Mouse (Mus musculus) neutrophil, adult 5-6 weeks (primary cell): Measurements from ENCODE around the gene Agap1. TPM values are rescaled to one million over a fixed set of nuclear protein-coding genes. Genes with fewer than 3 reads are reported as not detected.

Experiments used
- ATAC-seq: fragments of 151-379, 151-347 bp; 2 replicates; pipeline ENCODE4 v1.8.0; 2017; ENCODE audit warnings: mild to moderate bottlenecking, moderate TSS enrichment; ENCODE audit not compliant: insufficient number of reproducible peaks, poor library complexity, low FRiP score, severe bottlenecking; ENCODE audit errors: extremely low read depth
- total RNA-seq: library from RNA; stranded (forward); fragments of 200-1000 nt; gene quantifications from 2 replicates; pipeline ENCODE4 v1.2.3, GENCODE M21; 2017

Agap1 gene
- total RNA-seq, 1 experiment from 2014 or later: 9.7 TPM

DNA sequence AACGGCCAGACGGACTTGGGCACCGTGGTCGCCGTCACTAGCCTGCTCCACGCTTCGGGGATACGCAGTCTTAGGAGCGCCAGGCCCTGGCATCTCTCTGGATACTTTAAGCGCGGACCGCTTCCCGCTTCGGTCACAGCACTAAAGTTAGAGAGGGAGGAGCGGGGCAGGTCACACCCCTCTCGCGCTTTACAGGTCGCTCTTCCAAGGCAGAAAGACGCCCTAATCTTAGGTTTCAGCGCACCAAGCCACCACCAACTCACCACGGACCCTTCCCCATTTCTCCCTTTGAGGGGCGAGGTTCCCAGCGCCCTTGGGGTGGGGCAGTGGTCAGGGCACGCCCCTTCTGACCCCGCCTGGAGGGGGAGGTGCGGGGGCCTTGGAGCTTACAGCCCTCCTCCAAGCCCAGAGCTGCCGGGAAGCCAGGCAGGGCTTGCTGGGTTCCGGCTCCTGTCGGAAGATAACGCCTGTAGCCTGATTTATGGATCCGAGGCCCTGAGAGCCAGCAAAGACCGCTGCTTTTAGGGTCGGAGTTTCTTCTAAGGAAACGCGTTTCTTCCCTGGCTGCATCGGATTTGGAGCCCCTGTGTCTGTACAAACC lies 472.6 kb downstream of the Agap1 start:
- no peak for ATAC-seq

DNA sequence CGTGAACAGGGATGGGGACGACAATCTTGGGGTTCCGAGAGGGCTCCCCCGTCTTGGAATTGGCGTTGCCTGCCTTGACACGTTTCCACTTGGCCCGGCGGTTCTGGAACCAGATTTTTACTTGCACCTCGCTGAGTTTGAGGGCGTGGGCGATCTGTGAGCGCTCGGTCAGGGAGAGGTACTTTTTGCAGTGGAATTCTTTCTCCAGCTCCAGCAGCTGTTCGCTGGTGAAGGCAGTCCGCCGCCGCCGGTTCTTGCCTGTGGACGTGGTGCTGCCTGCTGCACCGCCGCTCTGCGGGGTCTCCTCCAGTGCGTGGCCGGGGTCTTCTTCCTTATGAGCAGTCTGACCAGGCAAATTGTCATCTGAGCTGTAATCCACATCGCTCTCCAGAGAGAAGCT lies 474.1 kb downstream of the Agap1 start:
- no peak for ATAC-seq

DNA sequence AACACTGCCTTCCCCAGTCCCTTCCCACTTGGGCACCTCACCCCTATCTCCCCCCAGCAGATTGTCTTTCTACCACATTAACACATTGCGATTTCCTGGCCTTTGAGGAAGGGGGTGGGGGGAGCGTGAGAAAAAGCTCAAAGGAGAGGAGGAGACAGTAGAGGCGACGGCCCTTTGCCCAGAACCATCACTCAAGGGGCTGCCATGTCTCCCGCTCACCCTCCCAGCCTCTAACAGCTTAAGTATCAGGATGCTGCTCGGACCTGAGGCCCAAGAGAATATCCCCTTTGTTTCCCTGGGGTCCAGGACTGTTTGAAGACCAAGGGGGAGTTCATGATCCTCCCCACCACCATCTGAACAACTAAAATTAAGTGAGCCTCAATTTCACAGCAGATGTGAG lies 474.6 kb downstream of the Agap1 start:
- no peak for ATAC-seq

DNA sequence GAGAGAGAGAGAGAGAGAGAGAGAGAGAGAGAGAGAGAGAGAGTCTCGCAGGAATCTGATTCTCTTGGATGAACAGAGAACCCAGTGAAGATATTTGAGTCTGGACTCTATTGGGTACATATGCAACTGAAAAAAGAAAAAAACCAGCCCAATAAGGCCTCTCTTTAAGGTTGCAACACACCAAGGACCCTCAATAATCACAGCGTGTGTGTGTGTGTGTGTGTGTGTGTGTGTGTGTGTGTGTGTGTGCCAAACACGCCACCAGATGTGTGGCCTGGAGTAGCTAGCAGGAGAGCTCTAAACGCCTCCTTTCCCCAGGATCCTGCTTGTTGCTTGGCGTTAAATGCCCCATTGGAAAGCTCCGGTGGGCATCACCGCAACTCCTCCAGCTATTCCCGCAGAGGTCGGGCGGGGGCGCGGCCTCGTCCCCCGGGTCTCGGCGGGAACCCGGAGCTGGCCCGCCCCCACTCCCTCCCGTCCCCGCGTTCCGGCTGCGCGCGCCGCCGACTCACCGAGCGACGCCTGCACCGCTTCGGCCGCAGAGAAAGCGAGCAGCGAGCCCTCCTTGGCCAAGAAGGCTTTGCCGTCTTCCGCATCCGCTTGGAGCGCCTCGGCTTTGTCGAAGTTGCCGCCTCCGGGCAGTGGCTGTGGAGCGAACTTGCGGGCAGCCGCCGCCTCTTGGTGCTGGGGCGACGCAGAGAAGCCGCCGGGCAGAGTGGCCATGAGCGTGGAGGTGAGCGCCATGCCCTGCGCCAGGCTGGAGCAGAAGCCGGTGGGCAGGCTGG lies 475.3 kb downstream of the Agap1 start:
- ATAC-seq: no peak

DNA sequence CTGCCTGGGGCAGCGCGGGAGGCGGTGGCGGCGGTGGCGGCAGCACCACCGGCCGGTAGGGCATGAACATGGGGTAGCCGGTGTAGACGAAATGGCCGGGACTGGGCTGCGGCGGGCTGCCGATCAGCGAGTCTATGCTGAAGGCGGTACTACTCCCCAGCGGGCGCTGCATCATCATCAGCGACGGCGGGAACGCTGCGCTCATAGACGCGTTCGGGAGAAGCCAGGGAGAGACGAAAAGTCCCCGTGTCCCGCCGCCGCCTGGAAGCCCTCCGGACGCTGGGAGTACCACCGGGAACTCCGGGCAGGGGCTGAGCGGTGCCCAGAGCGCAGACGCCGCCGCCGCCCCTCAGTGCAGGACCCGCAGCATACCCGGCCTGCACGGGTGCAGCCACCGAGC lies 475.9 kb downstream of the Agap1 start:
- no peak for ATAC-seq

DNA sequence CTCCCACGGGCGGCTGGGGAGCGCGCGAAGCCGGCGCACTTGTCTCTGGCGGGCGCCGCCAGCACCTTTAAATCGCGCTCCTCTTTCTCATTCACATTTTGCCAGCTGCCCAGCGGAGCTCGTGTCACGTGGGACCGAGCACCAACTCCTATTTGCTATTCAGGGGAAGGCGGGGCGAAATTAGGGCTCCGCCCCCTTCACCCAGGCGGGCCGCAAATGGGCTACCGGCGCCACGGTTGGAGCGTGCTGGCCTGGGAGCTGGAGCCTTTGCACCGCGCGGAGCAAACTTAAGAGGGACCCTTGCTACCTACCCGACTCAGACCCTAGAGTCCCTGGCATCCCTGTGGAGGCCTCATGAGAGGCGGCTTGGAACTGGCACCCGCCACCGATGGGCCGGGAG lies 476.5 kb downstream of the Agap1 start, which contains the start of gene Gbx2:
TSS of gene Gbx2 (minus strand) at position 60 of the 400 bp plus-strand sequence.
- no peak for ATAC-seq

DNA sequence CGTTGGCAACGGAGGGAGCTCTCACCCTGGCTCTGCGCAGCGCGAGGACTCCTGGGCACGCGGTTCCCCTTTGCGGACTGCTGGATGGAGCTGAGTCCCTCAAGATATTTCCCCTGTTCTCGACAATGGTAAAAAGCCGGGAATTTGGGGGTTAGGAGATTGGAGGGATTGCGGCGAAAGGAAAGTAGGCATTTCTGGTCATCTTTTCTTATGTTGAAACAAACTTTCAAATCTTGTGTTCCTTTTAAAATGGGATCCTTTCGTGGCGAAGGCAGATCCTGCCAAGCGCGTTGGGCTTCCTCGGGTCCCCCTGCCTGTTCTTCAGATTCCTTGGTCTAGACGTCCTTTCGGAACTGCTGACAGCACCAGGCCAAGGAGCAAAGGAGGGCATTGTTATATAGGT lies 477.4 kb downstream of the Agap1 start:
- ATAC-seq: no peak

DNA sequence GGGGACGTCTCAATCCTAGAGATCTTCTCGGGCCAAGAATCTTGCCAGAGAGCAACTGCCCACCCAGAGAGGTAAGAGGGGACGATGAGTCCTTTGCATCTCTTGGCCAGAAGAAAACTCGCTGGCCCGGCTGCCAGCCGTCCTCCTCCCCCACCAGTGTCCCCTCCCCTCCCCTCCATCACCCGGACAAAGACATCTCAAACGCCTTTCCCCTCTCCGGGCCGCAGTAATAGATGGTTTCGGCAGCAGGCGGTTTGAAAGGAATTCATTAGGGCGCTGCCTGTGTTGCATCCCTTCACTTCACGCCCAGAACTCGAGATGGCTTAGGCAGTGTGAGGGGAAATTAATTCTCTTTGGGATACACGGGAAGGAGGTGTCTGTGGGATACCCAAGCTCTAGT lies 478.0 kb downstream of the Agap1 start:
- no peak for ATAC-seq

DNA sequence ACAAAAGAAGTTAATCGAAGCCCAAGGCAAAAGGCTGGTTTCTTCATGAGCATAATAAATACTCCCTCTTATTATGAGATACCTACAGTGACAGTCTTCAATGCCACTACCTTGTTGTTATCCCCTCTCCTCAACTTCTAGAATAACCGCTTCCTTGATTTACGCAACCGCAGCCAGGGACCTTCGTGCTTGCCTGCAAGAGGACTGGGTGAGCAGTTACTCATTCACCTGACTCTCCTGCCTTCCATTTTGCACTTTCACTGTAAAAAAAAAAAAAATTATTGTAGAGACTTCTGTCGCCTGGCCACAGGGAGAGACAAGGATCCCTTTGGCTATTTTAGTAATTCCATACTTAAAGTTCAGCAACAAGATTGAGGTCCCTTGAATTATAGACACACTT lies 478.4 kb downstream of the Agap1 start:
- ATAC-seq: no peak

DNA sequence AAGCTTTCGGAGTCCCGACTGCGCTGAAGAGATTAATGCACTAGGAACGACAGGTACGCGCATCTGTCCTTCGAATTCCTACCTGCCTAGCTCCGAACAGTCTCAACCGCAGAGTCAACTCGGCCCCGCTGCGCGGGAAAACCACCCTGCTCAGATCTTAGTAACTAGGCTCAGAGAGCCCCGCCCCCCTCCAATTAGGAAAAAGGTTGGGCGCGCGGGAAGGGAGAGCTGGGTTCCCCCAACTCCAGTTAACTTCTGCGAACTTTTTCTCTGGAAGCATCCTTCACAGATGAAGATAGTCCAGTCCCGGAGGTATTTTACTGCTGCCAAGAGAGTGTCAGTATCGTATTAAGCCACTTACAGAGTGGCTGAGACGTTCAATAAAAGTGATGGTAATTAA lies 479.2 kb downstream of the Agap1 start:
- ATAC-seq: no peak

DNA sequence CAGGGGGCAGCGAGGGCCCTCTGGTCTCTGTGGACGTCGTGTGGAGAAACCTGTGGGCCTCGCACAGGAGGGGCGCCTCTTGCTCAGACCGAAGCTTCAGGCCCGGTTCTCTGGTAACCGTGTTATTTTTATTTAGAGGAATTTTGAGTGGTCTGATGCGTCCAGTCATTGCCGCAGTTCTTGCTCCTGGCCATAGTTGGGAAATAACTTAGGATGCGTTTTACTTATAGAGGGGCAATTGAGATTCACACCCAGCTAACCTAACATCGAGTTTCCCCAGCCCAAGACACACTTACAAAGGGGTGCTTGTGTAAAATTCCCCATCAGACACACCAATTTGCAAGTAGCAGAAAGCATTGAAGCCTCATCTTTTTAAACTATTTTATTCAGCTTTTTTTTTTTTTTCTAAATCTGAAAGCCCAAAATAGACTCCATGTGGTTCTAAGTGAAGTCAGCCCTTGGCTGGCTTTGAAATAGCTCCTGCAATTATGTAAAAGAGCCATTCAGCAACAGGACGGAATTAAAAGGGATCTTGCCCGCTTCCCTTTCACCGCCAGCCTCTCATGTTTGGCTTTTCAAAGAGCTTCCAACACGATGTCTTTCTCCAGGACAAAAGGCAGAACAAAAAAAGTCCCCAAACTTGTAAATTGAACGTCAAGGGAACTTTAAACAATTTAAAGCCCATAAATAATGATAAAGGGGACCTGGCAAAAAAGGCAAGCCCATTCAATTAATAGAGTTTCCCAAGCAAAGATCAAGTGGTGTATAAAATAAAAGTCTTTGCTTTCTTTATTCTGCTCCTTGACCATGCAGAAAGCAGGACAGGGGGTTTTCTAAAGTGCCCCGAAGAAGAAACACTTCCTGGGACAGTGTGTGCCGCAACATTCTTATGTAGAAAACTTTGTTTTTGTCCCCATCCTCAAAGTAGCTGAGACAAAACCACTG lies 480.0 kb downstream of the Agap1 start:
- no peak for ATAC-seq

DNA sequence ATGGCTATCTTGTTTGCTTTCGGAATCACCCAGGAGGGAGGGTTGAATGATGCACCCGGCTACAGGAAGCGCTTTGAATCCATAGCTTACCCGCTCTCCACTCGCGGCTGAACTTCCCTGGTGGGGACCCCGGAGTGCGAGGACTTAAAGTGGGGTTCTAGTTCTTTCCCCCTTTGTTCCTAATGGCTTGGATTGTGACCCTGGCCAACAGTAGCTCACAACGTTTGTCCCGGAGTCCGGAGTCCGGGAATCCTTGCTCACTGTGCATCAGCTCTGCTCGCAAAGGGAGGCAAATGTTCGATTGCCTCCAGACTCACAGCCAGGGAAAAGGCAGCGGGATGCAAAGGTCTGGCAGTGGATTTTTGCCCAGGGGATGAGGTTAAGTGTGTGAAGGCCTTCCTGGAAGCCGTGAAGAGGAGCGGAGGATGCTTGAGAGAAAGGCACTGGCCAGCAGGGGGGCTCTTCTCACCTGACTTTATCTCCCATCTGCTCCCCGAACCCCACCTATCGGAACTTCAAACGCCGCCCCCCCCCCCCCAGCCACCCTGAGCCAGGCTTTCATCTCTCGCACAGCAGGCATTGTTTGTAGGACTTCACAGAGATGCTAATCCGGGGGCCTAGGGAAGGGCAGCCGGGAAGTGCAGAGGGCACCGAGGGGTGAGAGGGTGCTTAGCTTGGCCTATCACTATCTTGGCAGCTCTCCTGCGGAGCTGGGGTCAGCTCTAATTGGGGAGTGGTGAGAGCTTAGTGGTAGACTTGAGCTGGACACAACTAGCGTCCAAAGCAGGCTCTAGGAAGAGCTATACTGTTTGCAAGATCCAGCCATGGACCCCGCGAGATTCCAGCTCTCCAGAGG lies 481.1 kb downstream of the Agap1 start:
- ATAC-seq: no peak

DNA sequence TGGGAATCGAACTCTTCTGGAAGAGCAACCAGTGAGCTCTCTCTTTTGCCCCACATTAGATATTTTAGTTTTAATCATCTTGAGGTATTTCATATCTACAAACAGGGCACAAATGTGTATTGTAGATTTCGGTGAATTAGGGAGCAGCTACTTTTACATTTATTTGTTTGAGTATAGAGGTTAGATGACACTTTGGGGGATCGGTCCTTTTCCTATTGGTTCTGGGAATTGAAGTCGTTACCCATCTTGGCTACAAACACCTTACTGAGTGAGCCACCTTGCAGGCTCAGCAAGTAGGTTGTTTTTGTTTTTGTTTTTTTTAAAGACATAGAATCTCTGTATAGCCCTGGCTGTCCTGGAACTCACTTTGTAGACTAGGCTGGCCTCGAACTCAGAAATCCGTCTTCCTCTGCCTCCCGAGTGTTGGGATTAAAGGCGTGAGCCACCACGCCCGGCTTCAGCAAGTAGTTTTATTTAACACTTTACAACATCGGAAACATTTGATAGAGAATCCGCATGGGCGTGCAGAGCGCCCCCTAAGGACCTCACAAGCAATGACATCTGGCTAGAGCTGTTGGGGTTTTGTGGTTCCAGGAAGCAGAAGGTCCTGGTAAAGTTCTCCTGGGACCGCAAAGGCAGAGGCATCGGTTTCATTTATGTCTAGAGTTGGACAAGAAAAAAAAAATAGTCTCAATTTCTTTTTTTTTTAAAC lies 484.4 kb downstream of the Agap1 start:
- no peak for ATAC-seq

DNA sequence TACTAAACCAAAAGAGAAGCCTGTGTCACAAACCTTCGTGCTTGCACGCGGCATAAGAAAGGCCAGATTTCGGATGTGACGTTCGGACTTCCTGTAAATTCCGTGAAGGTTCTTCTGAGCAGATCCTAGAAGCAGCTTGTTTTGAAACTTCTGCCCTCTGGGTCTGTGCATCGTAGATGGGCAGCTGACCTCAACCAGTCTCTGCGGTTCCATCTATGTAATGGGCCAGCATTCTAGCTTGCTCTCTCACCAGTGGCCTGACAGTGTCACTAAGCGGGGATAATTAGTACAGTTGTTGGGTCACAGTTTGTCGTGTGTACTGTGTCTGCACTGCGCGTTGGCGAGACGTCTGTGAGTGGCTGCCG lies 485.0 kb downstream of the Agap1 start:
- no peak for ATAC-seq

DNA sequence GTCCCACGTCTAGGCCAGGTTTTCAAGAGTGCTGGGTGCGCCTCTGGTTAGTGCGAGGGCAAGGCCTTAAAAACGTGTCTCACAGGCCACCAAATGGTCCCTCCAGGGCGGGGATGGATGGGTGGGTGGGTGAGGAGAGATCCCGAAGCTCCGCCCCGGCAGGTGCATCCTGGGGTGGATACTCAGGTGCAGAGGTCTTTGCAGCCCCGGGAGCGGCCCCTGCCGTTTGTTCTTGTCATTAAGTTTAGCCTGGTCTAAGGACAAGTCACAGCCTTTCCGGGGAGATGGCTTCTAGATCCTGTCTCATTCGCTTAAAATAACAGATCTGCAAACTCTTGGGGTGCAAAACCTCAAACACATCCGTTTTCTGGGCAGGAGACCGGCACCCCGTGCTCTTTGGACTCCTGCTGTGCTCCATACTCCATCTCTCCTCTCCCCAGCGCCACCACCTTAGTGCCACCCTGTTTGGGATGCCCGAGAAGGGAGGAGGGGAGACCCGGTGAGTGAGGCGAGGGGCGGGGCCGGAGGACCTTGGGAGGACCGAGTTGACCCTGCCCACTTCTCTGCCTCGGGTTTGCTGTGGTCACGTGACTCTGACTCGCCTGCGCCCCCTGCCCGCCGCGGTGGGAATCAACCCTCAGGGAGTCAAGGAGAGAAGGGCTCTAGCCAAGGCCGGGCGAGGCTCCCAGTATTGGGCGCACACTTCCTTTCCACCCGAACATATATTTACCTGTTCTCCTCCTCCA lies 485.5 kb downstream of the Agap1 start:
- no peak for ATAC-seq

DNA sequence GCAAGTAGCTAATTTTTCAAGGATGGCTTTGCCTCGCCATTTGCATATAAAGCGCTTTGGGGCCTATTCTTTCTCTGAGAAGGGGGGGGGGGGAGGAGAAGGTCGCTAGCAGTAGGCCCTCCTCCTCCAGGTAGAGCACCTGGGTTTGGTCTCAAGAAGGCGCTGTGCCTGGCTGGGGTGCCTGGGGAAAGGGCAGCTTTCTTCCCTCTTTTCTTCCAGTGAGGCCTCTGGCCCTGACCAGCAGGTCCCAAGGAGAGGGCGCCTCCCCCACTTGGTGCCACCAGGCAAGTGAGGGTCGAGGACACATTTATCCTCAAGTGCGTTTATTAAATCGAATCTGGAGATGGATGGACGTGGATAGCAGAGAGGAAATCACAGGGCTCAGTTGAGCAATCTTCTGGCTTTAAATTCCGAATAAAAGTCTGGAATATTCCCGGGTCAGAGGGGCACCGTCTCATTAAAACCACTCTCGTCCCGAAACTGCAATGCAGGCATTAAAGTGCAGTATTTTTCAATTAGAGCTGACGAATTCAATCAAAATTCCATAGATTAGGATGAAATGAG lies 486.4 kb downstream of the Agap1 start:
- no peak for ATAC-seq

DNA sequence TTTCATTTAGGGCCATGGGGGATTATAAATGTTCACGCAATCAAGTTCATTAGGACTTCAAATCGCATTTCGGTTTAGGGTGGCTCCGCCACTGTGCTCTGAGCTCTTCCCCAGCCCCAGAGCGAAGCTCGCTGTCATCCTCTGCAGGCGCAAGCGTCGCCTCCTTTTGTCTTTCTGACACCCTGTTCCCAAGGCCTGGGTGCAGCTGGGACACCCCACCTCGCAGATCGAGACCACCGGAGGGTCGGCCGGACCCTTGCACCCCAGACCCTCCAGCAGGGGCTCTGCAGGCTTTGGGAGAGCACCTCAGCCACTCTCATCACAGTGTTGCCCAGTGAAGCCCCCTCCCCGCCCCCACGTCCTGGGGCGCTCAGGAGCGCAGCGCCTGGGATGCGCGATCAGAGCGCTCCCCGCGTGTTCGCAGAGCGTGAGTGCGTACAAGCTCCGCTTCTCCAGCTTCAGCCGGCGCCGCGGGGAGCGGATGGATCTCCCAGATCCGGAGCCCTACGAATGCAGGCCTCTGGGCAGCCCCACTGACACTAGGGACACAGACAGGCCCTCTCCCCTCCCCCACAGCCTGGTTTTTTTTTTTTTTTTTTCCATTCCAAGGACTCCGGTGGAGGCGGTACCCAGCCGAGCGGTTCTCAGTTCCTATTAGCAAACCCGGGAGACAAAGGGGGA lies 487.2 kb downstream of the Agap1 start:
- no peak for ATAC-seq
